ENCODE assay signal across 12 mouse cellular contexts in the genomic region with DNA sequence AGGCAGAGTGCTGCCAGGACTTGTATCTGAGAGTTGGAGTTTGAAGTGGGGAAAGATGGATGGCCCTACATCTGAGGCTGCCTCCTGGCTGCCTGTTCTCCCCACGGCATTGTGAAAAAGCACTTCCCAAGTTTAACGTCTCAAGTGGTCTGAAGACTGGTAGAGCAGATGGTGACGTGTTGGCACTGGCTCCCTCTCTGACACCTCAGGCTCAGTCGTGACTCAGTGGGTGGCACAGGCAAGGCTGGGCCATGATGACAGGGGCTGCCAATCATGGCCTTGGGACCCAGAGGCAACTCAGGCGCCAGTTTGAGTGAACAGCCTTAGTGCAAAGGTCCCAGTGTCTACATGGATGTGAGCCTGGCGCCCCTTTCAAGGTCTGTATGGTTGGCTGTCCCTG.
DNase-seq lines count a peak whose midpoint lies in the region.
"Had no signal": no experiment of that assay in that cellular context is flagged by ENCODE, and none has a peak within 500 bp of the region (broad histone marks: within the 10 kb centered on the region; RNA-seq: fewer than 3 reads in every experiment).

No protein-coding gene starts in this region.

- intact Hi-C loops in left cerebral cortex, postnatal 4 days (cut with DNase I) = loop anchor here (10.0 kb wide), 1 partner anchor 143 kb away; no protein-coding TSS in a partner anchor

- DNase-seq in frontal cortex, adult 2 months (ENCODE audit: extremely low spot score in 1 of 2, low spot score in 1 of 2) = peak; percentile 60 to 78
- no peak for DNase-seq in frontal cortex, postnatal 25 days (ENCODE audit: low spot score in 2 of 2)
- DNase-seq in adrenal gland, adult 8-10 months = peak; percentile 54
- DNase-seq in adrenal gland, postnatal 14 days = peak; percentile 78
- peak; percentile 71 for DNase-seq in left cerebral cortex, postnatal 4 days
- DNase-seq in heart, adult 9 months (ENCODE audit: low spot score in 2 of 2) = no peak
- no peak for DNase-seq in spleen, postnatal 14 days (ENCODE audit: low spot score in 2 of 2)
- DNase-seq: heart, postnatal 4 days; kidney, postnatal 14 days; liver, embryonic 13.5 days; lung, postnatal 4 days; spleen, adult 18-20 months had no signal

Comparison
In these comparisons a context has a peak if more than half of its experiments do, and no peak if none do; other contexts are left out.
1. DNase-seq: peak in frontal cortex, adult 2 months (2 of 2), adrenal gland, adult 8-10 months (single experiment), adrenal gland, postnatal 14 days (single experiment) and left cerebral cortex, postnatal 4 days (single experiment); none in frontal cortex, postnatal 25 days (0 of 2), heart, adult 9 months (0 of 2) and spleen, postnatal 14 days (0 of 2).